Mouse (Mus musculus): Measurements from ENCODE around the gene Rcn3.

DNA sequence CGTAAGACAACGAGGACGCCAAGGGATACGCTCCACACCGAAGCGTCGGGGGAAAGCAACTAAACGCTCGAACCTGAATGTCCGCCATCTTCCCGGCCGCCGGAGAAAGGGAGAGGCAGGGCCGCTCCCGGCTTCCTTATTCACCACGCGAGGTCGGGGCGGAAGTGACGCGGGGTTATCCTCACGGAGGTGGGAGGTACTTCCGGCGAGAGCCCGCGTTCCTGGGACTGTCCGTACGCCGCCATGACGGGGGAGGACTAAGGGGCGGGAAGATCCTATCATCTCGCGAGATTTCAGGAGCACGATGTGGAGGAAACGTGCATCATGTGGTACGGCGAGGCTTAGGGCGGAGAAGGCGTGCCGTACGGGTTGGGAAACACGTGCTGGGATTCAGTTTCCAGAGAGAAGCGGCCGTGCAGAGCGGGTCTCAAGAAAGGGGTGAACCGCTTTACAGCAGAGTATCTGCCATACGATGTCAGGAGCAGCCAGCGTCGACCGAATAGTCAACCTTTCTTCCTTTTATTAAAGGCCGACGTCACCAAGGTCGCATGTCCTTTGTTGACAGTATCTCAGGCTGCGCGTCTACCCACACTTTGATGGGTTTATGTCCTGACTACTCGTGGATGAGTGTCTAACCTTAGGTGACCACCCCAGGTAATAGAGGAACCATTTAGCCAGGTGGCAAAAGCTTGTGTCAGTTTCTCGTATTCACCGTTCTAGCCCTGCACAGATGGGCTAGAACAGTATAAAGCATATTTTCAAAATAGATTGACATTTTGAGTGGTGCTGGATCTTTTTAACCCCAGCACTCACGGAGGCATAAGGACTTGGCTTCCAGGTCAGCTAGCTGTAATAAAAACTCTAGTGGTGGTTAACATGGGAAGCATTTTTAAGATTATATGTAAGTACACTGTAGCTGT lies 32.5 kb upstream of the Rcn3 start, which contains the start of gene Rps11:
- TF ChIP-seq CTCF (IDR thresholded peaks at IDR 0.05; ENCODE audit: control insufficient read depth, insufficient read depth, insufficient replicate concordance, low read depth, low read length) = no peak
- TF ChIP-seq POLR2A (IDR thresholded peaks at IDR 0.05; ENCODE audit: control insufficient read depth, low read depth, low read length) = peak; percentile 90

All from testis, adult 2 months (tissue).